Mouse (Mus musculus) monocyte, adult 2 months (primary cell): ENCODE data around the gene F930015N05Rik.

ENCODE experiments used
- DNase-seq, 2 experiments: peaks; one replicate each; pipeline ENCODE4 v3.0.0; 2022; ENCODE audit warnings: low spot score in 2 of 2, low read depth in 1 of 2

F930015N05Rik gene

DNA sequence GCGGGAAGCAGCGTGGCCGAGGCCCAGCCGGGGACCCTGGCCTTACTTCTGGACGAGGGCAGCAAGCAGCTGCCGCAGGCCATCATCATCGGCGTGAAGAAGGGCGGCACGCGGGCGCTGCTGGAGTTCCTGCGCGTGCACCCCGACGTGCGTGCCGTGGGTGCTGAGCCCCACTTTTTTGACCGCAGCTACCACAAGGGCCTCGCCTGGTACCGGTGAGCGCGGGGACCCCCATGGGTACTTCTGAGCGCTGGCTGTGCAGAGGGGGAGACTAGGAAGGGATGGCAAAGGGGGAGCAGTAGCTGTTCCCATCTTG lies at the start of gene F930015N05Rik:
Gene F930015N05Rik (minus strand): TSS at position 242 of the 316 bp plus-strand sequence.
- DNase-seq = no peak

GRCm38 (mm10) chr11:64481445-64481844 lies 45.0 kb upstream of the F930015N05Rik start:
- no peak for DNase-seq

GRCm38 (mm10) chr11:64473679-64474078 lies 37.2 kb upstream of the F930015N05Rik start:
- DNase-seq = no peak

GRCm38 (mm10) chr11:64470689-64471088 lies 34.2 kb upstream of the F930015N05Rik start:
- no peak for DNase-seq

DNA sequence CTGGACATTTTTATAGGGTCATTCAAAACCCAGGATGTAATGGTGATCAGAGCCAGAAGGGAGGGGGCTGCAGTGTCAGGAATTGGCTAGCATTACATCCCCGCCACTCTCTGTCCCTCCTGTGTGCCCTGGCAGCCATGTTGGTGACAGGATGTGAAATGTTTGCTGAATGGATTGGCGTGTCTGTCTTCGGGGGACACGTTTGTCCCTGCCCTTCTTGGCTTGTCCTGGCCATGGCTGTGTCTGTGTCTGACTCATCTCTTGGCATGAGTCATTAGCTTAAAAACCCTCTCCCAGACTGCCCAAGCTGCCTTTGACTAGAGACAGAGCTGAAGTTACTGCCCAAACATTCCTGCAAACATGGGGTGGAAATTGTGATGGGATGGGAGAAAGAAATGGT lies 32.3 kb upstream of the F930015N05Rik start:
- DNase-seq = no peak

DNA sequence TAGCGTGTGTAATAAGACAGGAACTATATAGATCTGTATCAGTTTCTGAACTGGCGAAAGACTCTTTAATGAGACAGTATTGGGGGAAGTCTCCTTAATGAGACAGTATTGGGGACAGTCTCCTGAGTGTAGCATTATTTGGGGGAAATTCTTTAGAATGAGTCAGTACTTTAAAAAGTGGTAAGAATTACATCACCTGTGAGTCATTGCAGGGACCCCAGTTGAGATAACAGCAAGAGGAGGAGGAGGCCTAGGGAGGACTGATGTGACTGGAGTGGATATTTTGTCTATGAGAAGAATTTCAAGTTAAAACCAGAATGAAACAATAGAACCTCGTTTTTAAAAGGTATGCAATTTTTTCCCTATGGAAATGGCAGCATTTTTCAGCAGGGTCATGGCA lies 25.3 kb upstream of the F930015N05Rik start:
- no peak for DNase-seq

GRCm38 (mm10) chr11:64448586-64449315 lies 12.3 kb upstream of the F930015N05Rik start:
- no peak for DNase-seq

GRCm38 (mm10) chr11:64445227-64445626 lies 8.8 kb upstream of the F930015N05Rik start:
- no peak for DNase-seq

DNA sequence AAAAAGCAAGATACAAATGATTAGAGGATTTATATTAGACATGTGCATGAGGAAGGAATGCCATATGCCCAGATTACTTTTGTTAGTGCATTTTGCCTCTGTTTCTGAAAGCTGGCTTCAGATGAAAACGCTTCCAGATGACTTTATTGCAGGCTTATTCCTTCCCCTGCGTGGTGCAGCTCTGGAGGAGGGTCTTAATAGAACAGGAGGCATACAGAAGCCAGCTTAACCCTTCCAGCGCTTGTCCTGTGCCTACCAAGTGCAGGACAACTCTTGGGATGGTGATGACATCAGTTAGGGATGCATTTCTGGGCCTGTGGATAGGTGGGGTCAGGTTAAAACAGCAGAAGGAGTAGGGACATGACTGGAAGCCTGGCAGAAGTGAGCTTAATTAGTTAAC lies 6.2 kb upstream of the F930015N05Rik start:
- DNase-seq = no peak

GRCm38 (mm10) chr11:64442119-64442518 lies 5.7 kb upstream of the F930015N05Rik start:
- DNase-seq = no peak

DNA sequence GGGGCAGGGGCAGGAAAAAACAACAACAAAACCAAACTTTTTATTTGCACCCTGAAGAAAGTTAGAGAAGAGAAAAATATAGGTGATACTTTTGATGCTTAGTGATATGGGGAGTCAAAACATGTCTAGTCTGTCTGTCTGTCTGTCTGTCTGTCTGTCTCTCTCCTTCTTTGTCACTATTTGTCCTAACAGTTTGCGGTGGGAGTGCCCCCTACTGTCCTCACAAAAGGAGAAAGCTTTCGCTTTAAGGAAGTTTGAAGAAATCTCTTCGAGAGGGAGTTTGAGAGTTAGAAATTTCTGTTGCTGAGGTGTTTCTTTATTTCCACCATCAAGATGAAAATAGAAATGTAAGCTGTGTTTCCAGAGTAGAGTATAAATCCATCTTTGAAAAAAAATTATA lies 2.5 kb upstream of the F930015N05Rik start:
- DNase-seq = no peak

DNA sequence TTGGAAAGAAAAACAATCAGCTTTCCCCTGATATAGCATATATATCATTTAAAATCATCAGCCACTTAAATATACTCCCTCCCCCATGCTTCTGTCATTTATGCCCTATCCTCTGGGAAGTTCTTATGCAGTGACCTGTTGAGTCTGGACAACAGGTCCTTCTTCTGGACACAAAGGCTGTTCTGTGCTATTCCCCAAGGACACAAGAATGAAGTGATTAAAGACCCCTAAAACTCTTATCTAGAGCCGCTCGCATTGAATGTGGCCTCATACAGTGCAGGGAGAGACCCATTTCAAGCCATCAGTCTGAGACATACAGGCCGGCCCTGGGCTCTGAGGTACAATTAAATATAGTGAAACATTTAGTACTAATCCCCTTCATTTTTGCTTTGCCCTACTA lies 1.3 kb upstream of the F930015N05Rik start:
- DNase-seq = no peak

GRCm38 (mm10) chr11:64436791-64437298 lies 392 bp upstream of the F930015N05Rik start:
- no peak for DNase-seq

DNA sequence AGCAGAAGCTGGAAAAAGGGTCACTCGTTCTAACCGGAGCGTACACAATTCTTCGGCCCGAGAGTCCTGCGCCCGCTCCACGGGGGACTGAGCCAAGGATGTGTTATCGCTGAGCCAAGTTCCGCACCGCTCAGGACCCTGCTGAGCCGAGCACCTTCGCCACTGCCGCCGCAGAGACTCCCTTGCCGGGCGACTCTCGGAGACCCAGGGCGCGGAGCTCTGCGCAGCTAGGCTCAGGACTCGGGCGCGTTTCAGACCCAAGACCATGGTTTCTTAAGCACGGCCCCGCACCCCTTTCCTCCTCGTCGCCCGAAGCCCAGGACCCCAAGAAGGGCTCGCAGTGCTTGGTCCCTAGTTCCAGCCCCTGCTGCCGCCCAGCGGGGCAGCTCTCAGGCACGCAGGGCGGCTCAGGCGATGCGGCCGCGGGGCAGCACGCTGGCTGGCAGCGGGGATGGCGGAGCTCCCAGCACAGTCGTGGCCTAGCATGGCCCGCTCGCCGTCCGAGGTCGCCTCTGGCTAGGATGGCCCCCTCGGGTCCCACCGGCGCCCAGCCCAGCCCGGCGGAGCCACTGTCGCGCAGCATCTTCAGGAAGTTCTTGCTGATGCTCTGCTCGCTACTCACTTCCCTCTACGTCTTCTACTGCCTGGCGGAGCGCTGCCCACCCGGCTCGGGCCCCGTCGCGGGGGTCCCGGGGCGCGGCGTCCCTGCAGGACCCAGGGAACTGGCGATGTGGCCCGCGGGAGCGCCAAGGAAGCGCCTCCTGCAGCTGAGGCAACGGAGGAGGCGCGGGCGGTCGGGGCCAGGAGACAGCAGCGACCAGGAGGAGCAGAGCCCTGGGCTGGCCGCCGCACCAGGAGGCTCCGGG lies 674 bp downstream of the F930015N05Rik start:
- DNase-seq = no peak

DNA sequence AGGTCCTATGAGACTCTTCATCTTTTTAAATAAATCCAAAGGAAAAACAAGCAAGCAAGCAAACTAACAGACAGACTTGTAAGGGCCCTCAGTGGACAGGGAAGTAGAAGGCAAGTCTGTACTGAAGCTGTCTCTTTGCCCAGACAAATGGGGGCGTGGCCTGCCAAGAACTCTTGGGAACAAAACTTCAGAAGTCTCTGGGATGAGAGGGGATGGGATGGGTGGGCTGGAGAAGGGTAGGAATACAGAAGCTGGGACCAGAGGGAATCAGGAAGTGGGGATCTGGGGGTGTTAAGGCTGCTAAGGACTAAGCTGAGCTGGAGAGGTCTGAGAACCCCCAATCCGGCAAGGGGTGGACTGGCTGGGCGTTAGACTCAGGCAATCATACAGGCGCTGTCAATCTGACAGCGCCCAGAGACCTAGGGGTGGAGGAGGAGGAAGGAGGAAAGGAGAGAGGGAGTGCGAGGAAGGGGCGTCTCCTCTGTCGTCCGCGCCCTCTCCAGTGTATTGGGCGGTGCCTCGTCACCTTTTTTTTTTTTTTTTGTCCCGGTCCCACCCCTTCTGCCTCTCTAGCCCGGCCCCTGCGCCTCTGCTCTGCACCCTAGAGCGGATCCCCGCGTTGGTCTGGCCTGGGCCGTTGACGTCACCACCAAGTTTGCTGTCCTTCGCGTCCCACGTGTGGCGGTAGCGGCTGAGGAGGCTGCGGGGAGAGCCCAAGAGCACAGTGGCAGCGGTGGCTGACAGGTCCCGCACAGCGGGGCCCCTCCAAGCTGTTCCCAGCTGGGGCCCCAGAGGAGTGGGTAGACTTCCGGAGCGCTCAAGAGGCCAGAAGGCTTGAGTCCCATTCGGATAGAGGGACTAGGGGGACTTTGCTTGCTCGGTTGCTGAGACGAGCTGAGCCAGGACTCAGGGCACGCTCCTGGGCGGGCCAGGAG lies 1.6 kb downstream of the F930015N05Rik start, which contains the start of gene Hs3st3a1:
Gene Hs3st3a1 (plus strand): TSS at position 722 of the 935 bp plus-strand sequence.
- DNase-seq = no peak

DNA sequence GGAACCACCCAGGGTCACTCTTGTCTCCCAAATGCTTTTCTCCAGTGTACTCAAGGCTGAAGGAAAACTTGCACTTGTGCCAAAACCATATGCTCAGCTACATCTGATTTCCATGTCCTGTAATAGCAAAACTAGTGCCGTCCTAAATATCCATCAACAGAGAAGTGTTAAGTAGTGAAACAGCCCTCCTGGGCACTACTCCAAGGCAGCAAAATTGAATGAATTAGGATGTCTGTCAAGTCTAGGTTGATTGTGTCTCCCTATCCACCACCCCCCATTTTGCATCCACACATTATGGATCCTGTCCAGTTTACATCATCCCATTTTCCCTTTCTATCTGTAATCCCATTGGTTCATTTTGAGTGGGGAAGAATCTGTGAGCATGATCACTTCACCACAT lies 17.5 kb downstream of the F930015N05Rik start:
- no peak for DNase-seq

- no peak for DNase-seq
Measured at GRCm38 (mm10) chr11:64400534-64401093, 35.8 kb downstream of the F930015N05Rik start.

- no peak for DNase-seq
Measured at GRCm38 (mm10) chr11:64397612-64398011, 38.8 kb downstream of the F930015N05Rik start.

- DNase-seq = no peak
Measured at GRCm38 (mm10) chr11:64396949-64397348, 39.5 kb downstream of the F930015N05Rik start.

- no peak for DNase-seq
Measured at GRCm38 (mm10) chr11:64396331-64396881, 40.0 kb downstream of the F930015N05Rik start.
